Mouse (Mus musculus): ENCODE results near the gene Alad. TPM values are rescaled to one million over a fixed set of nuclear protein-coding genes. Genes with fewer than 3 reads are reported as not detected.

Alad gene
- total and polyA plus RNA-seq, 2 experiments: 114 to 328 TPM

GRCm38 (mm10) chr4:62494230-62494629 is 25.5 kb downstream of the Alad start:
- WGBS: 72% methylated on average over 9 of the region's 9 CpGs
- TF ChIP-seq POLR2A (IDR thresholded peaks at IDR 0.05; ENCODE audit: extremely low read depth, insufficient read depth, low read length) (no peak), CTCF (IDR thresholded peaks at IDR 0.05; ENCODE audit: low read depth, low read length) (no peak)

DNA sequence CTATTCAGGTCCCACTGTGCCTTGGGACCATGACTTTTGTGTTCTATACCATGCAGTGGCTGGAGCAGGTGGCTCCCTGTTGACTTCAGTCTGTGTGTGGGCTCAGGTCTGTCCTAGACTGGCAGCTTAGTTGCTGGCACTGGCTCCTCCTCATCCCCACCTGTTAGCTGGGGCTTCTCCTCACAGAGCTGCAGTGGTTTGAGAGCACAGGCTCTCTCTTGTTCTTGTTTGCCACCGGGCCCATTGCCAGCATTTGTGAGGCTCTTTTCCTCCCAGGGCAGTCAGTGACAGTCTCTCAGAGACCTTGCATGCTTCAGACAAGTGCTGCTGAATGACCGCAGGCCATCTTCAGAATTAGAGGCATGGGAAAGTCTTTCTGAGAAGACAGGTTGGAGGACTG is 27.0 kb downstream of the Alad start:
- Histone ChIP-seq H3K79me2 (ENCODE audit: control insufficient read depth, insufficient read depth, low read length) (no peaks in the 10 kb centered on the region), H3K9ac (ENCODE audit: low read depth, low read length) (no peak overlapping the region), H3K27me3 (ENCODE audit: control insufficient read depth, insufficient read depth, low read length) (no peaks in the 10 kb centered on the region), H3K4me1 (ENCODE audit: control insufficient read depth, insufficient read depth, low read length) (peaks cover 19% of the 10 kb centered on the region), H3K4me3 (ENCODE audit: insufficient read depth, low read depth, low read length) (no peak overlapping the region), H3K36me3 (ENCODE audit: control insufficient read depth, insufficient read depth, low read length) (no peaks in the 10 kb centered on the region), H3K27ac (replicated peaks; ENCODE audit: insufficient read depth, low read depth, low read length) (no peak overlapping the region)
- DNase-seq (ENCODE audit: extremely low read depth, low read depth, low spot score): no peak
- TF ChIP-seq CTCF (IDR thresholded peaks at IDR 0.05; ENCODE audit: low read depth, low read length): no peak
- TF ChIP-seq POLR2A (IDR thresholded peaks at IDR 0.05; ENCODE audit: extremely low read depth, insufficient read depth, low read length): no peak
- WGBS: 84% methylated on average over 2 of the region's 2 CpGs

More at GRCm38 (mm10) chr4:62494230-62494629, 25.5 kb downstream of the Alad start:
- Histone ChIP-seq H3K36me3 (ENCODE audit: control insufficient read depth, insufficient read depth, low read length) (no peaks in the 10 kb centered on the region; the same call in 1 of the 2 replicates), H3K27me3 (ENCODE audit: control insufficient read depth, insufficient read depth, low read length) (no peaks in the 10 kb centered on the region), H3K79me2 (ENCODE audit: control insufficient read depth, insufficient read depth, low read length) (no peaks in the 10 kb centered on the region), H3K27ac (replicated peaks; ENCODE audit: insufficient read depth, low read depth, low read length) (no peak overlapping the region), H3K9ac (ENCODE audit: low read depth, low read length) (no peak overlapping the region), H3K4me3 (ENCODE audit: insufficient read depth, low read depth, low read length) (no peak overlapping the region), H3K4me1 (ENCODE audit: control insufficient read depth, insufficient read depth, low read length) (peaks cover 19% of the 10 kb centered on the region)
- DNase-seq (ENCODE audit: extremely low read depth, low read depth, low spot score): no peak

- TF ChIP-seq CTCF (IDR thresholded peaks at IDR 0.05; ENCODE audit: low read depth, low read length) (no peak), POLR2A (IDR thresholded peaks at IDR 0.05; ENCODE audit: extremely low read depth, insufficient read depth, low read length) (no peak)
- no peaks in the 10 kb centered on the region for H3K27me3 ChIP-seq (ENCODE audit: control insufficient read depth, insufficient read depth, low read length)
- DNase-seq (ENCODE audit: extremely low read depth, low read depth, low spot score): no peak
- no peak overlapping the region for H3K9ac ChIP-seq (ENCODE audit: low read depth, low read length)
- H3K27ac ChIP-seq (replicated peaks; ENCODE audit: insufficient read depth, low read depth, low read length): no peak overlapping the region
- no peaks in the 10 kb centered on the region for H3K36me3 ChIP-seq (ENCODE audit: control insufficient read depth, insufficient read depth, low read length)
- H3K4me3 ChIP-seq (ENCODE audit: insufficient read depth, low read depth, low read length): no peak overlapping the region
- WGBS: 98% methylated on average over 2 of the region's 2 CpGs
- no peaks in the 10 kb centered on the region for H3K79me2 ChIP-seq (ENCODE audit: control insufficient read depth, insufficient read depth, low read length)
- no peaks in the 10 kb centered on the region for H3K4me1 ChIP-seq (ENCODE audit: control insufficient read depth, insufficient read depth, low read length)
Observed at GRCm38 (mm10) chr4:62487914-62488313, 31.8 kb downstream of the Alad start.

- no peaks in the 10 kb centered on the region for H3K4me1 ChIP-seq (ENCODE audit: control insufficient read depth, insufficient read depth, low read length)
- no peak overlapping the region for H3K9ac ChIP-seq (ENCODE audit: low read depth, low read length)
- no peaks in the 10 kb centered on the region for H3K36me3 ChIP-seq (ENCODE audit: control insufficient read depth, insufficient read depth, low read length)
- H3K4me3 ChIP-seq (ENCODE audit: insufficient read depth, low read depth, low read length): no peak overlapping the region
- WGBS: 92% methylated on average over 5 of the region's 5 CpGs
- DNase-seq (ENCODE audit: extremely low read depth, low read depth, low spot score): no peak
- no peaks in the 10 kb centered on the region for H3K79me2 ChIP-seq (ENCODE audit: control insufficient read depth, insufficient read depth, low read length)
- no peak for TF ChIP-seq CTCF (IDR thresholded peaks at IDR 0.05; ENCODE audit: low read depth, low read length)
- no peak for TF ChIP-seq POLR2A (IDR thresholded peaks at IDR 0.05; ENCODE audit: extremely low read depth, insufficient read depth, low read length)
- H3K27me3 ChIP-seq (ENCODE audit: control insufficient read depth, insufficient read depth, low read length): no peaks in the 10 kb centered on the region
- H3K27ac ChIP-seq (replicated peaks; ENCODE audit: insufficient read depth, low read depth, low read length): no peak overlapping the region
Observed at GRCm38 (mm10) chr4:62487172-62487571, 32.5 kb downstream of the Alad start.

- no peak overlapping the region for H3K9ac ChIP-seq (ENCODE audit: low read depth, low read length)
- no peaks in the 10 kb centered on the region for H3K79me2 ChIP-seq (ENCODE audit: control insufficient read depth, insufficient read depth, low read length)
- H3K4me3 ChIP-seq (ENCODE audit: insufficient read depth, low read depth, low read length): no peak overlapping the region
- no peaks in the 10 kb centered on the region for H3K36me3 ChIP-seq (ENCODE audit: control insufficient read depth, insufficient read depth, low read length)
- H3K27me3 ChIP-seq (ENCODE audit: control insufficient read depth, insufficient read depth, low read length): no peaks in the 10 kb centered on the region
- no peaks in the 10 kb centered on the region for H3K4me1 ChIP-seq (ENCODE audit: control insufficient read depth, insufficient read depth, low read length)
- TF ChIP-seq POLR2A (IDR thresholded peaks at IDR 0.05; ENCODE audit: extremely low read depth, insufficient read depth, low read length) (no peak), CTCF (IDR thresholded peaks at IDR 0.05; ENCODE audit: low read depth, low read length) (no peak)
- no peak for DNase-seq (ENCODE audit: extremely low read depth, low read depth, low spot score)
- H3K27ac ChIP-seq (replicated peaks; ENCODE audit: insufficient read depth, low read depth, low read length): no peak overlapping the region
- 94% methylated on average over 15 of the region's 15 CpGs for WGBS
Observed at GRCm38 (mm10) chr4:62486162-62486696, 33.5 kb downstream of the Alad start.

DNA sequence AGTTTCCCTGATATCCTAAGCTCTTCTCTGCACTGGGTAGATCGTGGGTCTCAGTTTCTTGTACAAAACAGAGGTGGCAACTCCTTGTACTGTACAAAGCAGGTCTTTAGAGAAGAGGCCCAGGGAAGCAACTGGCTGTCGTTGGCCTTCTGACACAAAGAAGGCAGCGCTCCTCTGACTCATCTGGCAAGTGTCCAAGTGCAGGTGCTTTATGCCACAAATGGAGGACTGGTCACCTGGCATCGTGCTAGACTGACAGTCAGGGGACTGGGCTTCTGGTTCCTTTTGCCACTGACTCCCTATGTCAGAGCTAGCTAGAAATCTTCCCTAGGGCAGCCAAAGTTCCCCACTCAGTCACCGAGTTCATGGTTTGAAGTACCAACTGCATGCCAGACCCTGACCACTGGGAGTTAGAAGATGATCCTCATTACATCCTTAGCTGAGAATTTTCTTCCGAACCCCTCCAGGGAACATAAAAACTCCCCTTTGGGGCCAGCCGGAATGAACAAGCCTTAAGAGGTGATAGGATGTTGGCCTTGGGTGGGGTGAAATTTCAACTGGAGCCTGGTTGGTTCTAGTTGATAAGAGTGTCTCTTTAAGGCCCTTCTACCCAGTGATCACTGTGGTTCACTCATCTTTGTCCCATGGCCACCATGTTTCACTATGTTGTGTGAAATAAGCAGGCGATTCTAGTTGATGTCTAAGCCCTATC is 34.1 kb downstream of the Alad start:
- H3K9ac ChIP-seq (ENCODE audit: low read depth, low read length): no peak overlapping the region
- TF ChIP-seq CTCF (IDR thresholded peaks at IDR 0.05; ENCODE audit: low read depth, low read length) (no peak), POLR2A (IDR thresholded peaks at IDR 0.05; ENCODE audit: extremely low read depth, insufficient read depth, low read length) (no peak)
- H3K4me3 ChIP-seq (ENCODE audit: insufficient read depth, low read depth, low read length): no peak overlapping the region
- no peaks in the 10 kb centered on the region for H3K36me3 ChIP-seq (ENCODE audit: control insufficient read depth, insufficient read depth, low read length)
- DNase-seq (ENCODE audit: extremely low read depth, low read depth, low spot score): no peak
- WGBS: 84% methylated on average over 8 of the region's 8 CpGs
- no peak overlapping the region for H3K27ac ChIP-seq (replicated peaks; ENCODE audit: insufficient read depth, low read depth, low read length)
- H3K79me2 ChIP-seq (ENCODE audit: control insufficient read depth, insufficient read depth, low read length): no peaks in the 10 kb centered on the region
- H3K4me1 ChIP-seq (ENCODE audit: control insufficient read depth, insufficient read depth, low read length): no peaks in the 10 kb centered on the region
- no peaks in the 10 kb centered on the region for H3K27me3 ChIP-seq (ENCODE audit: control insufficient read depth, insufficient read depth, low read length)
